Mouse (Mus musculus) CH12.LX (cell line): ENCODE measurements around the gene Tubd1. TPM values are rescaled to one million over a fixed set of nuclear protein-coding genes. Genes with fewer than 3 reads are reported as not detected.
A peak's percentile ranks its signal among the peaks of the same experiment; 100 is the strongest.

Source experiments
- DNase-seq: peaks from one replicate; pipeline ENCODE4 v3.0.0-alpha.2; 2013; ENCODE audit errors: extremely low read depth
- H3K27ac ChIP-seq: 2 replicates; pipeline ENCODE4 v1.5.1; 2012; ENCODE audit warnings: low read depth, mild to moderate bottlenecking, control low read depth, moderate library complexity; ENCODE audit not compliant: insufficient read depth
- H3K27me3 ChIP-seq: replicated peaks from 2 replicates; pipeline ENCODE3; 2012; ENCODE audit warnings: inconsistent platforms
- H3K36me3 ChIP-seq, 2 experiments: replicated peaks in 1 of 2; 2 replicates each; pipeline versions ENCODE3 to v1.6.1; 2012; ENCODE audit warnings: inconsistent platforms in 1 of 2, low read length in 1 of 2, mild to moderate bottlenecking in 1 of 2, mixed read lengths in 1 of 2, moderate library complexity in 1 of 2; ENCODE audit not compliant: control insufficient read depth in 1 of 2, insufficient read depth in 1 of 2
- H3K4me1 ChIP-seq, 2 experiments: 2 replicates each; pipeline ENCODE4 v1.6.1; 2012; ENCODE audit warnings: inconsistent platforms in 1 of 2, moderate library complexity in 1 of 2; ENCODE audit not compliant: insufficient read depth in 2 of 2, control insufficient read depth in 1 of 2
- H3K4me2 ChIP-seq: 2 replicates; pipeline ENCODE4 v1.6.1; 2012; ENCODE audit warnings: low read depth, mild to moderate bottlenecking, control low read depth; ENCODE audit not compliant: poor library complexity, insufficient read depth, severe bottlenecking
- H3K4me3 ChIP-seq, 3 experiments: fragments of 150-350 bp in 1 of 3; sonication (generic) in 1 of 3; replicated peaks in 1 of 3; 2 replicates each; pipeline versions ENCODE3 to v1.5.1; 2011 to 2012; ENCODE audit warnings: low read depth in 2 of 3, low read length in 2 of 3, mild to moderate bottlenecking in 2 of 3, moderate library complexity in 2 of 3, control low read depth in 1 of 3, improper control_type of control experiment in 1 of 3, inconsistent platforms in 1 of 3, mixed read lengths in 1 of 3; ENCODE audit not compliant: poor library complexity in 1 of 3
- H3K79me2 ChIP-seq: replicated peaks from 2 replicates; pipeline ENCODE4 v1.6.1; 2012; ENCODE audit warnings: mild to moderate bottlenecking, moderate library complexity; ENCODE audit not compliant: control insufficient read depth, poor library complexity, insufficient read depth, severe bottlenecking; ENCODE audit errors: extremely low read depth
- H3K9ac ChIP-seq: 2 replicates; pipeline ENCODE4 v1.6.1; 2012; ENCODE audit warnings: low read depth, mild to moderate bottlenecking, control low read depth, moderate library complexity; ENCODE audit not compliant: insufficient read depth
- H3K9me3 ChIP-seq: replicated peaks from 2 replicates; pipeline ENCODE3; 2012; ENCODE audit warnings: low read length, inconsistent platforms, mixed read lengths
- ELF1 ChIP-seq: IDR thresholded peaks from 2 replicates; pipeline ENCODE4 v1.6.1; 2014; ENCODE audit warnings: low read depth, mild to moderate bottlenecking, inconsistent platforms, low read length, improper control_type of control experiment
- EP300 ChIP-seq: IDR thresholded peaks from 2 replicates; pipeline ENCODE4 v1.6.1; 2011; ENCODE audit warnings: low read length, improper control_type of control experiment
- GABPA ChIP-seq: IDR thresholded peaks from 2 replicates; pipeline ENCODE4 v1.6.1; 2012; ENCODE audit warnings: low read depth, low read length, improper control_type of control experiment, inconsistent platforms; ENCODE audit not compliant: insufficient replicate concordance
- HCFC1 ChIP-seq: IDR thresholded peaks from 2 replicates; pipeline ENCODE4 v1.6.1; 2012; ENCODE audit warnings: low read depth, mild to moderate bottlenecking, inconsistent platforms, low read length, improper control_type of control experiment
- IRF4 ChIP-seq: IDR thresholded peaks from 2 replicates; pipeline ENCODE4 v1.6.1; 2014; ENCODE audit warnings: low read depth, mild to moderate bottlenecking, inconsistent platforms, low read length, improper control_type of control experiment
- JUND ChIP-seq: conservative IDR thresholded peaks from 2 replicates; pipeline ENCODE4 v1.6.1; 2011; ENCODE audit warnings: low read depth, low read length, improper control_type of control experiment
- MAFK ChIP-seq: IDR thresholded peaks from 2 replicates; pipeline ENCODE4 v1.6.1; 2011; ENCODE audit warnings: low read length, improper control_type of control experiment; ENCODE audit not compliant: insufficient replicate concordance
- MAZ ChIP-seq: IDR thresholded peaks from 2 replicates; pipeline ENCODE4 v1.6.1; 2012; ENCODE audit warnings: low read depth, mild to moderate bottlenecking, inconsistent platforms, low read length, improper control_type of control experiment, moderate library complexity
- MXI1 ChIP-seq: IDR thresholded peaks from 2 replicates; pipeline ENCODE4 v1.6.1; 2011; ENCODE audit warnings: mild to moderate bottlenecking, low read depth, low read length, improper control_type of control experiment
- RAD21 ChIP-seq: IDR thresholded peaks from 2 replicates; pipeline ENCODE4 v1.6.1; 2011; ENCODE audit warnings: low read depth, mild to moderate bottlenecking, low read length, improper control_type of control experiment, moderate library complexity
- TCF12 ChIP-seq: IDR thresholded peaks from 2 replicates; pipeline ENCODE4 v1.6.1; 2014; ENCODE audit warnings: low read depth, mild to moderate bottlenecking, inconsistent platforms, low read length, improper control_type of control experiment
- USF1 ChIP-seq: IDR thresholded peaks from 2 replicates; pipeline ENCODE4 v1.6.1; 2014; ENCODE audit warnings: low read depth, mild to moderate bottlenecking, inconsistent platforms, low read length, improper control_type of control experiment
- ZC3H11A ChIP-seq: IDR thresholded peaks from 2 replicates; pipeline ENCODE4 v1.6.1; 2012; ENCODE audit warnings: low read depth, mild to moderate bottlenecking, inconsistent platforms, low read length, improper control_type of control experiment
- ZKSCAN1 ChIP-seq: IDR thresholded peaks from 2 replicates; pipeline ENCODE4 v1.6.1; 2012; ENCODE audit warnings: low read depth, inconsistent platforms, low read length, improper control_type of control experiment, borderline replicate concordance
- ZMIZ1 ChIP-seq: IDR thresholded peaks from 2 replicates; pipeline ENCODE4 v1.6.1; 2012; ENCODE audit warnings: low read depth, mild to moderate bottlenecking, inconsistent platforms, low read length, improper control_type of control experiment
- ZNF384 ChIP-seq: IDR thresholded peaks from 2 replicates; pipeline ENCODE4 v1.6.1; 2012; ENCODE audit warnings: low read depth, low read length, improper control_type of control experiment, inconsistent platforms
- dilution Hi-C: fragments of 300-500 bp; cut with MboI; formaldehyde crosslinking; loops from 2 replicates; pipeline ENCODE4 v1.14.3; 2020; ENCODE audit warnings: low sequenced_read_pairs; ENCODE audit not compliant: extremely low pct_unique_long_range_greater_than_20kb, extremely low pct_ligation_motif_present
- in situ Hi-C: fragments of 300-500 bp; cut with MboI; formaldehyde crosslinking; loops from 3 replicates; pipeline ENCODE4 v1.14.3; 2019; ENCODE audit warnings: low sequenced_read_pairs, low pct_ligation_motif_present, low pct_unique_long_range_greater_than_20kb, mixed read lengths
- polyA plus RNA-seq: library from polyadenylated mRNA; unstranded; fragments of >175 nt; gene quantifications from 2 replicates; pipeline ENCODE4 v1.2.1, GENCODE M21; 2012; ENCODE audit warnings: low read depth; ENCODE audit not compliant: insufficient read length
- total RNA-seq, 2 experiments: library from RNA; depleted of rRNA; stranded (reverse); fragments of 300-350 nt in 1 of 2; fragments of >200 nt in 1 of 2; gene quantifications; 2 replicates each; pipeline ENCODE4 v1.2.3; 2012 to 2014

Gene Tubd1
- total and polyA plus RNA-seq, 3 experiments = 9.7 to 12.6 (median 11.9) TPM

DNA sequence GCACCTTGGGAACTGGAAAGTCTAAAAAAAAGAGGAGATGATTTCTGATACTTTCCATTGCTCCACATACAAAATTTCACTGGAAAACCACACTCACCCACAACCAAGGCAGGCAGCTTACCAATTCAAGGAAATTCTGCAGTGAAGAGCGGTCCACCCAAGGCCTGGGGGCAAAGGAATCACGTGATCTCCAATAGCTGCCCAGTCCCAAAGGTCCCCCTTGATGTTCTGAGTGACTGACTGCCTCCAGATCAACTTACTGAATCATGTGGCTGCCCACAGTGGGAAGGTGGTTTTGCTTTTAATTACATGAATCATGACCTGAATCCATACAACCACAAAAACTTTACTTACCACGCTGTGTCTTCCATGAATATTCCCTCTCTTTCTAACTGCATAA lies 27.6 kb upstream of the Tubd1 start:
- no peaks in the 10 kb centered on the region for H3K27me3 ChIP-seq
- H3K4me3 ChIP-seq = no peak overlapping the region
- no peak overlapping the region for H3K9ac ChIP-seq
- dilution Hi-C loops (no loop called here), in situ Hi-C loops (no loop called here)
- H3K79me2 ChIP-seq = peaks cover 11% of the 10 kb centered on the region; the same call in 1 of the 2 replicates
- peaks cover 7 to 18% of the 10 kb centered on the region in 2 experiments; a peak in 3 of 4 replicates for H3K4me1 ChIP-seq
- no peak overlapping the region for H3K27ac ChIP-seq
- DNase-seq = no peak
- peaks cover 60 to 90% of the 10 kb centered on the region in 2 experiments for H3K36me3 ChIP-seq
- TF ChIP-seq ZMIZ1 (no peak), MAZ (no peak), RAD21 (no peak), ZKSCAN1 (no peak), MXI1 (no peak), ZNF384 (no peak), MAFK (no peak), TCF12 (no peak), HCFC1 (no peak)
- H3K4me2 ChIP-seq = no peak overlapping the region
- peaks cover 4% of the 10 kb centered on the region for H3K9me3 ChIP-seq

DNA sequence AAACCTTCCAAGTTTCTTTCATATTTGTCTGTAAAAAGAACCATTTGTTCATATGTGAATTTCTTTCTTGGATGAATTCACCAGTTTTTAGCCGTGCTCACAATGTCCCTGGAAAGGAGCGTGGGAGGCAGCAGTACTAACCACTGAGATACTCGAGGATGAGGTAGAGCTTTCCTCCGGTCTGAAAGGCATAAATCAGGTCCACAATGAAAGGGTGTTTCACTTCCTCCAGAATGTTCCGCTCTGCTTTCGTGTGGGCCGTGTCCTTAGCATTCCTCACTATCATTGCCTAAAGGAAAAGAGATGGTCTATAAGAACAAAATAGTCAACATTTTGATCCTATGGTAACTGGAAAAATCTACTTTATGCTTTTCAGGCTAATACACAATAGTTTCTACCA lies 25.0 kb upstream of the Tubd1 start:
- Histone ChIP-seq H3K27ac (peak overlapping the region; percentile 38; the same call in 1 of the 2 replicates), H3K9ac (no peak overlapping the region), H3K9me3 (peaks cover 4% of the 10 kb centered on the region), H3K27me3 (no peaks in the 10 kb centered on the region), H3K4me3 (no peak overlapping the region), H3K4me2 (peak overlapping the region; percentile 22; the same call in 1 of the 2 replicates), H3K79me2 (peaks cover 14% of the 10 kb centered on the region), H3K36me3 (peaks cover 60 to 89% of the 10 kb centered on the region in 2 experiments)
- dilution Hi-C loops = no loop called here
- peak; percentile 40 for DNase-seq
- no peak for TF ChIP-seq USF1
- TF ChIP-seq IRF4 = peak; percentile 90
- peak; percentile 88 for TF ChIP-seq EP300
- TF ChIP-seq, all 38 proteins: peak for 2
- H3K4me1 ChIP-seq = peaks cover 7 to 18% of the 10 kb centered on the region in 2 experiments; a peak in 3 of 4 replicates
- in situ Hi-C loops = no loop called here

DNA sequence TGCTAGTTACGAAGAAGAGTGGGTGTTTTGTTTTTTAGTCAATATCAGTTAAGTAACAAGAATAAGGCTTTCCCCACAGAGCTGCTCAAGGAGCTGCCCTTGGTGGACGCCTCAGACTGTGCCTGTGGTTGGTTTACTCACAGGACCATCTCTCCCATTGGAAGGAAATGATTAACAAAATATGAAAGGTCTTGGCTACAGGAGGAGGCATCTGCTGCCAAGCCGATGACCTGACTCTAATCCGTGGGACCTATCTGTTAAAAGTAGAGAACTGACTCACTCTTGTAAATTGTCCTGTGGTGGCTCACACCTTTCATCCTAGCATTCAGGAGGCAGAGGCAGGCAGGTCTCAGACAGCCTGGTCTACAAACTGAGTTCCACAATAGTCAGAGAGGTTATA lies 17.3 kb upstream of the Tubd1 start:
- Histone ChIP-seq H3K9ac (no peak overlapping the region), H3K4me2 (no peak overlapping the region), H3K4me1 (0 out of 4 replicates have a peak, but pooled peaks cover 0 to 3% of the 10 kb centered on the region in 2 experiments), H3K27ac (no peak overlapping the region), H3K36me3 (peaks cover 54 to 92% of the 10 kb centered on the region in 2 experiments), H3K27me3 (no peaks in the 10 kb centered on the region), H3K4me3 (no peak overlapping the region), H3K9me3 (no peaks in the 10 kb centered on the region), H3K79me2 (peaks cover 31% of the 10 kb centered on the region)
- TF ChIP-seq GABPA = no peak
- no peak for TF ChIP-seq ELF1
- TF ChIP-seq ZC3H11A = no peak
- TF ChIP-seq JUND = no peak
- dilution Hi-C loops (no loop called here), in situ Hi-C loops (no loop called here)
- DNase-seq = no peak
